Mouse (Mus musculus) kidney, postnatal 10 days (tissue): ENCODE data around the gene Sipa1l2.

Source experiments
- DNase-seq: peaks from one replicate; pipeline ENCODE4 v3.0.0; 2021; ENCODE audit warnings: mixed read lengths

Sipa1l2 gene

GRCm38 (mm10) chr8:125391271-125391670, 178.3 kb downstream of the Sipa1l2 start:
- no peak for DNase-seq

- DNase-seq: no peak
Measured at GRCm38 (mm10) chr8:125390506-125390895, 179.1 kb downstream of the Sipa1l2 start.

- peak; percentile 83 for DNase-seq
Measured at GRCm38 (mm10) chr8:125389756-125390505, 179.7 kb downstream of the Sipa1l2 start.

DNA sequence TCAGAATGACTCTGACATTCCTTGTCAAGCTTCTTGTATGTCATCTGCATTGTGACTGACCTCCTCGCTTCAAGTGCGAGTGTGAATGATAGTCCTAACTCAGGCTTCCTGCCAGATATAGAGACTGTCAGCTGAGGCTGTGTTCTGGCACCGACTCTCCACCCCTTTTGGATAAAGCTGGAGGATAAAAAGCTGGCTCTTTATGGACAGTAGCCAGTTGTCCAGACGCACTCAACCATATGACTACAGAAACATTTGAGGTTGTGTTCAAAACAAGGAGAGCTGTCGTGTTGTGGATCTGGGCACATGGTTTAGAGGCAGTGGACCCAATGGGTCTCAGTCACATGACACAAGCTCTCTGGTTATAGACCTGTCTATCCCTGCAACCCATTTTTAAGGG, 180.3 kb downstream of the Sipa1l2 start:
- peak; percentile 57 for DNase-seq

DNA sequence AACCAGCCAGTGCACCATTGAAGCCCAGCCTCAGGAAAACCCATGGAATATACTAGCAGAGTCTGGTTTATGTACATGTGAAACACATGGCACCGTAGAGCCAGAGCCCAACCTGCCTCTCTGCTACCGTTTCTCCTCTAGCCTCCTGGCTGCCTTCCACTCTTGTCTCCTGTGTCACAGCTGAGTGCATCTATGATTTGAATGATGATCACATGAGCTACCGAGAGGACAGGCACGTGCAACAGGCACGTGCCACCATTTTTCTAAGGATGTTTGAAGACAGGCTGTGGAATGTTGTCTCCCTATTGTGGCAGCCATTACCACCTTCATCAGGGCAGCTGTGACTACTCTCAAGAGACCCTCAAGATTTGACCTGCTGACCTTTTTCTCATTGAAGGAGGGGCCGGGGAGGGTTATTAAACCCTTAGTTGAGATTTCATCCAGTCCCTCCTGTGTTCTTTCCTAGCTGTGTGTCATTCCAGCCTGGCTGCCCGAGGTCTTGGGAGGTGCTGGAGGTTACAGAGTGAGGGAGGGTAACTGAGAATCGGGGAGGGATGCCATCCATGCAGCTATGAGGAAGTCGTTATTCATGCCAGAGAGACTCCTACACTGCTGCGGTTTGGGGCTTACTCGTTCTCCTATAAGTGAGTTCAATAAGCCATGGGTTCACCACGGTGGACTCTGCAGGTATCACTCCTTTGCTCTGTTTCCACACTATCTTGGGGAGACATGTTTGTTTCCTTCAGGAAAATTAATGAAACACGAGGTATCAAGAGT, 181.0 kb downstream of the Sipa1l2 start:
- DNase-seq: no peak

DNA sequence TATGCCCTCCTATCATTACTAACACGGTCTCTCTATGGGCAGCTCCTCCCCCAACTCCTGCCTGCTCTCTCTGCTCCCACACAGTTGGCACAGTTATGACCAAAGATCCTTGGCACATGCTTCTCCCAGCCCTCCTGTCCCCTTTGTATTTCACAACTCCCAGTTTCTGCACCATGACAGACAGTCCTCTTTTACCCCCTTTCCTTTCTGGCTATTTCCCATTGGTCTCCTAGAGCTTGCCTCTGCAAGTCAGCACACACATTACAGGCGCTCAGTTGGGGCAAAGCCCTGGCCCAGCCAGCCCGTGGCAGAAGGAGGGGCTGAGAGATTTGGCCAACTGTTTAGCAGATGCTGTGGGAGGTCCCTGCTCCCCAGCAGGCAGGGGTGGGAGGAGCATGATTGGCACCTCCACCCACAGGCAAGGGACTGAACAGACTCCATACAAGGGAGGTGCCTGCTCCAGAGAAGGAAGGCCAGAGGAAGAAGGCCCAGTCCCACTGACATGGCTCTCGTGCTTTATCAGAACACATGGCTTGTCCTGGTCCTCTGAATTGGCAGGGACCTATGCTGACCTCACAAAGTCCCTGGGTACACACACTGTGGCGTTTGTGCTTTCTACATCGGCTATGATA, 184.0 kb downstream of the Sipa1l2 start:
- peak; percentile 42 for DNase-seq

DNA sequence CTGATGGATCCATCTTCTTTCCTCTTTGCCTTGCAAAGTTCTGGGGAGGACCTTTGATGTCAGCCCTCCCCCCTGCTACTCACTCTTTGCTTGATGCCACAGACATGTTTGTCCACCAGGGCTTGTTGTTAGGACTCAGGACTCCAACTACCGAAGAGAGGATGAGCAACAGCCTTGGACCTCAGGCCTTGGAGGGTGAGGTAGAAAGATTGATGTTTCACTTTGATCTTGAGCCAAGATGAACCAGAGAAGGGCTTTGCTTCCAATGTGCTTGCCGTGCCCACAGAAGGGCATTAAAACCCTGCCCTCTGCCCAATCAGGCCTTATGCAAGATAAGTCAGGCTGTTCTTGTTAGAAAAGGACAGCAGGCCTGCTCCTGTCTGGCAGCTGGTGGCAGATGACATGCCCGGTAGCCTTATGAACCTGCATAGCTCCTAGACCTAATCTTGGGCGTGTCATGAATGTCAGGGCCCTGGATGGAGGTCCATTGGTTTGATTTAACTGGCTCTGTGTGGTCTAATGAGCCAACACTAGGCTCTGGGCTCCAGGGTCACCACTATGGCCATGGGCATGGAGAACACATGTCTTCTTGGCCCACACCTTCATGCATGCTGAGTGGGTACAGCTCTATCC, 184.9 kb downstream of the Sipa1l2 start:
- DNase-seq: no peak

- DNase-seq: no peak
Measured at GRCm38 (mm10) chr8:125381674-125382073, 187.9 kb downstream of the Sipa1l2 start.

- no peak for DNase-seq
Measured at GRCm38 (mm10) chr8:125379939-125380338, 189.7 kb downstream of the Sipa1l2 start.

GRCm38 (mm10) chr8:125379156-125379555, 190.5 kb downstream of the Sipa1l2 start:
- no peak for DNase-seq

DNA sequence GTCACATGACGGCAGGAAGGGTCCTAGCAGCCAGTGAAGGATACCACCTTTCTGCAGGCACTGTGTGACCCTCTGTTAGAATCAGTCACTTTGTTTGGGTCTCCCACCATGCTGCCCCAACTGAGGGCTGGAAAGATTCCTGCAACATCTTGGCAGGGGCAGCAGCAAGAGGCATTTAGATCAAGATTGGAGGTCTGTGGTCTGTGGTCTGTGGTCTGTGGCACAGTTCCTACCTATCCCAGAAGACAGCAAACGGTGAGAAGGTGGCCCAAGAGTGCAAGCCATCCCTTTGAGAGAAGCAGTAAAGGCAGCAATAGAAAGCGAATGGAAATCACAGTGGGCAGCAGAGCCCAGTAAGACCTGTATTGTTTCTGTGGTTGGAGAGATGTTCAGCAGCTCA, 191.9 kb downstream of the Sipa1l2 start:
- DNase-seq: no peak

DNA sequence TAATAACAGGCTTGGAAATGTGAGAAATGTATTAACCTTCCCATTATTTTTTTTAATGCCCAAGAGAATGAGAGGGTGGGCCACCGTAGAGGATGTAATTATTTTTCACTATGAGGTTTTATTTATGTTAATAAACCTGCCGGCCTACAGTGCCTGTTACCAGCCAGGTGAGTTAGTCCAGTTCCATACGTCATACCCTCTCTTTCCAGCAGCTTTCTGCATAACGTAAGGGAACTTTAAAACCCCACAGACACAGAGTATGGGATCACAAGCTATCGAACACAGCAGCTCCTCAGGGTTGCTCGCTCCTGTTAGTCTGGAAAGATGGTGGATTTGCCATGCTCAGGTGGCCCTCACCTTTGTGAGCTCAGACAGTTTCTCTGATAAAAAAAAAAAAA, 193.2 kb downstream of the Sipa1l2 start:
- no peak for DNase-seq

GRCm38 (mm10) chr8:125375659-125376447, 193.8 kb downstream of the Sipa1l2 start:
- no peak for DNase-seq

DNA sequence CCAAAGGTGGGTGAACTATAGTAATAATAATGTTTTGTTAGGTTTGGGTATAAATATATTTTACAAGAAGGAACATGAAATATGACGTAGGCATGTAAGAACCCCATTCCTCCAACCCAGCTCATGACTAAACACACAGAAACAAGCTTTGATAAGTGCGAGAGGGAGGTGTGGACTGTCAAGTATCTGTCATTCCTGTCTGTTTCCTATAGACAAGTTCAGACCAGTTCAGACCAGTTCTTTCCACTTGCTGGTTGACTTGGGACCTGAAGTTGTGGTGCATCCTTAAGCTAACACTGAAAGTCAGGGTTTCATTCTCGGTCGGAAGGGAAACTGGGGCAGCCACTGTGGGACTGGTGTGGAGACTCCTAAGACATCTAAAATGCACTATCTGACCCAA, 197.0 kb downstream of the Sipa1l2 start:
- DNase-seq: no peak

DNA sequence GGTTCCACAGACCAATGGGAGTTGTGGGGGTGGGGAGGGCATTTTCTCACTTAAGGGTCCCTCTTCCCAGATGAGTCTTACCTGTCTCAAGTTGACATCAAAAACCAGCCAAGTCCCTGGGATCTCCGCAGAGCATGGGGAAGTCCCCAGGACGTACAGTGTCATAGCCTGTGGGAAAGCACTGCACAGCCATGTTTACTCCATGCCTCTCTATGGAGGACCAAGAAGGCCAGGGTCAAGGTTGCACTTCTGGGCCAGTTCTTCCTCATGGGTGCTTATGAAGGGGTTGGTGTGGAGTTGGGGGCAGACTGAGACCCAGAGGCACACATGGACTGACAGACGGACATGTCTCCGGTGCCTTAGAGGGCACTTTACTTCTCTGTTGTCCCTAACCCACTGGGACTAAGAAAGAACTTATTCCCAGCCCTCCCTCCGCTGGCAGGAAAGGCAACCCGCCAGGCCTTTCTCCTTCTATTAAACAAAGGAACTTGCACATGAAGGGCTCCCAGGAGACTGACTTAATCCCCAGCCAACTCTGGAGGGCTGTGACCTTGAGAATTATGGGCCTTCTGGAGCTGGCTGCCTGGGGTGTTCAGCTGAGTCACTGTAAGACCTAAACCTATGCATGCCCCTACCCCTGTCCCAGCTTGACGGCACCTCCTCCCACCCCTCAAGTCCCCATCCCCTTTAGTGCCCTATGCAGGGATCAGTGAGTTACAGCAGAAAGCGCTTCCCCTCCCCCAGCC, 199.9 kb downstream of the Sipa1l2 start:
- peak; percentile 73 for DNase-seq

DNA sequence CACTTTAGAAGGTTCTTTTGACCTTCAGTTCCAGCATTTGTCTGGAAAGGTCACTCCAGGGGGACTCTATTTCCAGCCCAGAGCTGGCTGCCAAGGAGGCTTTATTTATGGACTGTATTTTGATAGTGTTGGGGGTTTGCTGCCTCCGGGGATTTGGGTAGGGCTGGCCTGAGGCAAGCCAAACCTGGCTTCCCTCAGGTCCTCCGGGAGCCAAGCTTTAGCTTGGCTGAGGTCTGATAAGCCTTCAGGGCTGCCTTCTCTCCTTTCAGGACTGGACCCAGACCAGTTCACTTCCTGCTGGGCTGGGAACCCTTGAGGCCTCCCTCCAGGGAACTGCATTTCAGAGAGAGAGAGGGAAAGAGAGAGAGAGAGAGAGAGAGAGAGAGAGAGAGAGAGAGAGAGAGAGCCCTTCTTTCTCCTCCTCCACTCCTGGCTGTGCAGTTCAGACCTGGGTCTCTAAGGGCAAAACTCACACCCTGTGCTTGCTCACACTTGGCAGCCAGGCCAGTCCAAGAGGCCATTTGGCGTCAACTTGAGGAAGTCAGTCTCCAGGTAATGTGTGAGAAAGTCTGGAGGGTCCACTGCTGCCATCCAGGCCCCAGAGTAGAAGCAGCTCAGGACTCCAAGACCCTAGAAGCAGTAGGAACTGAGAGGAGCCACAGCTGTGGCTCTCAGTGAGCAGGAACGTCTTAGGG, 201.1 kb downstream of the Sipa1l2 start:
- DNase-seq: peak; percentile 54
